Mouse (Mus musculus): Measurements from ENCODE around the gene Mrrf.

The Mrrf gene

DNA sequence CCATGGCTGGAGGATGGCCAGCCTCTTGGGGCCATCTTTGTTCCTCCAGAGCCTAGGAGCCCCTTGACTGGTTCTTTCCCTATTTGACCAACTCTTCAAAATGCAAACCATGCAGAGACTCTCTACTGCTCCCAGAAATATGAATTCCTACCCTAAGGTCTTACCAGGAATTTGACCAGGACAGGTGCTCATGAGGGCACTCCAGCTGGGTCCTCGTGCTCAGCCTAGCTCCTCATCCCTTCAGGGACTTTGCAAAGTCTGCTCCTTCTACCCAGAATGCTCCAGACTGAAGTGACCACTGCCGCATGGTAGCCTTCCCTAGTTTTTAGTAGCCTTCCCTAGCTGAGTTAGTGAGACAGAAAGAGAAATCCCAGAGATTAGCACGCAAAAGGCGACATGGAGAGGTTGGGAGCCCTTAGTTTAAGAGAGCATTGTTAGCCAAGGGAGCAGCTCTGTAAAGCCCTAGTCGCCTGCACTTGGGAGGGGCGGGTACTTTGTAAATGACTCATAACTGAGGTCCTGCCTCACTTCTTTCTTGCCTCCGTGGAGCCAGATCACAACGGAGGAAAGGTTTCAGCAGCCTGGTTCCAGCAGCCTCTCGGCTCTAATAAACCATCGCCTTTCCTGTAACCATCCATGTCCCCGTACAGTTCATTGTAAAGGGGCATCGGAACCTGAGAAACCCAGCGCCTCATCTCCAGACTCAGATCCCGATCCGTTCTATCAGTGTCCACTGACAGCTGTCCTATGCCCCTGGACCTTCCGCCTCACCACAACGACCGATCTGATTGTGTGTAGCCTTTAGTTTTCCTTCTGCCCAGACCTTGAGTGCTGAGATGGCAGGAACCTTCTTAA is 65.8 kb downstream of the Mrrf start:
- peak; percentile 22 for DNase-seq (ENCODE audit: low read depth)

GRCm38 (mm10) chr2:36202611-36202880 is 66.4 kb downstream of the Mrrf start:
- DNase-seq (ENCODE audit: low read depth) = peak; percentile 18

- peak; percentile 44 for DNase-seq (ENCODE audit: low read depth)
Observed at GRCm38 (mm10) chr2:36203011-36203825, 67.0 kb downstream of the Mrrf start.

DNA sequence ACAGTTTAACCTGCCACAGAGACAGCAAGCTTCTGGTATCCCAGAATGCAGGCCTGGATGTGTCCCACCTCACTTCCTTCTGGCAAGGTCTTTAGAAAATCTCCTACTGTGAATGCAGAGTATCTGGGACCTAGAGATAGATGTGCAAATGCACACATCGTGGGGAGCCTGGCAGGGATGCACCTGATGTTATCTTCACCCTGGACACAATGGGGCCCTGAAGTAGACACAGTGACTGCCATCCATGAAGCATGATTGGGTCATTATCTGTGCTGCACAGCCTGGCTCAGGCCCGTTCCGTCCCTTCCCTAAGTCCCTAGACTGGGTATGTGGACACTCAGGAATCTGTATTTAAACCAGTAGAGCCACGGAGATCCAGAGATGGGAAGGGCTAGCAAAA is 68.4 kb downstream of the Mrrf start:
- DNase-seq (ENCODE audit: low read depth) = no peak

DNA sequence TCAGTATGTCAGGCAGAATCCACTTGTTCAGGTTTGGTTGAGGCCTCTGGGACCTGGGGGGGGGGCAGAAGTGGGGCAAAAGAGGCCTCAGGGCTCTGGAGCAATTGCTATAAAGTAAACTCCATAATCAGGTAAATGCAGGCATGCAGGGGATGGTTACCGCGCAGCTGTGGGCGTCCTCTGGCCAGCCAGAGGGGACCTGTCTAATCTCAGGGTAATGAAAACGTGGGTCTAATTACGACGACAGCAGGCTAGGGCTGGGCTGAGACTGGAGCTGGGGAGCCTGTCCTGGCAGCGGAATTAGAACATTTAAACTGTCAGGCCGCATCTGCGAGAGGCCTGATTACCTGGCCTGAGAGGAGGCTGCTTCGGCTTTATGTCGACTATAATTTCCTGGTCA is 70.9 kb downstream of the Mrrf start:
- no peak for DNase-seq (ENCODE audit: low read depth)

- DNase-seq (ENCODE audit: low read depth) = no peak
Observed at GRCm38 (mm10) chr2:36210796-36211195, 74.6 kb downstream of the Mrrf start.

GRCm38 (mm10) chr2:36211785-36212184 is 75.6 kb downstream of the Mrrf start:
- no peak for DNase-seq (ENCODE audit: low read depth)

DNA sequence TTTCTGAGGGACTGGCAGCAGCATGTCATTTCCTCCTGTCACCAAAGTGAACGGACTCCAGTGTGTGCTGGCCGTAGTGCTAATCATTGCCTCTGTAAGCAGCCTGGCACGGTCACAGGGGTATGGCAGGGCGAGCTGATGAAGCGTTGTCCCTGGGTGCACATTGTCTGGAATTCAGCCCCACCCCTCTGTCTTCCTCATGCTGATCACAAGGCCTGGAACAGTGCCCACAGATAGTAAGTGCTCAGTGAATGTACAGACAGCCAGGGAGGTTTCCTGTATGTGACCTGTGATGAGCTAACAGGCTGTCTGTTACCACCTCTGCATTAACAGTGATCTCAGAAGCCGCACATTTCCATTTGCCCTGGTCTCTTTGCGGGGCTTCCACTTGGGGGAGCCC is 76.9 kb downstream of the Mrrf start:
- DNase-seq (ENCODE audit: low read depth) = no peak

GRCm38 (mm10) chr2:36214023-36214422 is 77.8 kb downstream of the Mrrf start:
- peak; percentile 87 for DNase-seq (ENCODE audit: low read depth)

DNA sequence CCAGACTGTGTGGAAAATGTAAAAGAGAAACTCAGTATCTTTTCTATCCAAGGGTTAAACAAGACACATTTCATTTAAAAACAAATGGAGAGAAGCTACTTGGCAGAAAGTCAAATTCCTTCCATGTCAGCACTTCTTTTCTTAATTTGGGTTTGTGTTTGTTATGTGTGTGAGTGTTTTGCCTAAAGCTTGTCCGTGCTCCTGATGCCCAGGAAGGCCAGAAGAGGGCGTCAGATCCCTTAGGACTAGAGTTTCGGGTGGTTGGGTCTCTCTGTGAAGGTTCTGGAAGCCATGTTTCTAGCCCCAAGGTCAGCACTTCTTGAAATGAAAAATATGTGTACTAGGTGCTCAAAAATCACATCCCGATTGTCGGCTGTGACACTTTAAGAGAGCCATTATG is 78.2 kb downstream of the Mrrf start:
- DNase-seq (ENCODE audit: low read depth) = no peak

DNA sequence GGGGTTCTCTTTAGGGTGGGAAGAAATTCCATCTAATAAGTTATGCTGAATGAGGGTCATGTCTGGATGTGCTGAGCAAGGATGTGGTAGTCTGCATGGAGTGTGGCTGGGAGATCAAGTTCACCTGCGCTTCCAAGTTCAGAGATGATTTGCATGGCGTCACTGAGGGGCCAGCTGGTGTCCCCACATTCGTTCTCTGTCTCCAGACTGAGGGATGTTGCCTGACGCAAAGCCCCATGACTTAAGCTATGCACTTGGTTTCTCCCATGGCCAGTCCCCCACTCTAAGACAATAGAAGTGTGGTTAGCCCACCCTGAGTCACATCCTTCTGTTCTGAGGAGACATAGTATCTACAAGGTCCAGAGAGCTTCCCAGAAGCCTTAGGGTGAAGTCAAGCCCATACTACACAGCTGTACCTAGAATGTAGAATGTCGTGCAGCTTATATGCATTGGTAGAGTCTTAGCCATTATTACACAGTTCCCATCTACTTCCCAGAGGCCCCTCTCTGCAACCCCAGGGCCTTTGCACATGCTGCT is 79.1 kb downstream of the Mrrf start:
- DNase-seq (ENCODE audit: low read depth) = no peak

DNA sequence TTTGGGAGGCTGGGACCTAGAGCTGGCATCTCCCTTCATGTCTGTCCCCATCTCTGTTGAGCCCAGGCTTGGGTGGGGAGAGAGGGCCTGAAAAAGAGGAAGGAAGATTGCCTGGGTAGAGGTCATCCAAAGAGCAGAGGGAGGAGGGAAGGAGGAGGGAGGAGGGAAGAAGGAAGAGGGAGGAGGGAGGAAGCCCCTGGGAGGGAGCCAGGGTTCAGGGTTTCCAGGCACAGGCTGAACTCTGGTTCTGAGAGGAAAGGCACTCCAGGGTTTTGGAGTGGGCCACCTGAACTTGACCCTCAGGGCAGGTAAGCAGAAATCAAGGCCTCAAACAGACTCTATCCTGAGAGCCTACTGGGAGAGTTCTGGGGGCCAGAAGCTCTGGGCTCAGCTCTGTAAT is 80.4 kb downstream of the Mrrf start:
- no peak for DNase-seq (ENCODE audit: low read depth)

DNA sequence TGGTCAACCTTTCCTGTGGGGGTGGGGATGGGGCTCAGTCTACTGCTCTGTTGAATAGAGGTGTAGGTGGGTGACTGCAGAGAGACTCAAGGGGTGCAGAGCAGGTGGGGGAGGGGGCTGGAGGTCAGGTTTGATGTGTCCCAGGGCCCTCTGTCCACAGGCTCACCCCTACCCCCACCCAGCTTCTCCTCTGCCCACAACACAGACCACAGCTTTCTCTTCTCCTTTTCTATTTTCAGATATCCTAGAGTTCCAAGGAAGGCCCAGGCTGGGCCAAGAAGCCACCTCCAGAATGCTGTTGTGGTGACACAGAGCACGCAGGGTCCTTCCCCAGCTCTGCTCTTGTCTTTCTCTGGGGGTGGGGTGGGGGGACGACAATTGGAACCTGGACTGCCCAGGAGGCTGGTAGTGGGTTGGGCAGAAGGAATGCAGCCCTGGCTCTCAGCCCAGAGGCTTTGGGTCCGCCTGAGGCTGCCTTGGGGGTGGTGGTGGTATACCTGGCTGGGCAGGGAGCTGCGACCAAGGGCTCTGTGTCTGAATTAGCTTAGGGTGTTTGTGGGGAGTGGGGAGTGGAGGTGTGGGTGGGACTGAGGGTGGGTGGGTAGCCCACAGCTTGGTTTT is 80.9 kb downstream of the Mrrf start:
- no peak for DNase-seq (ENCODE audit: low read depth)

DNA sequence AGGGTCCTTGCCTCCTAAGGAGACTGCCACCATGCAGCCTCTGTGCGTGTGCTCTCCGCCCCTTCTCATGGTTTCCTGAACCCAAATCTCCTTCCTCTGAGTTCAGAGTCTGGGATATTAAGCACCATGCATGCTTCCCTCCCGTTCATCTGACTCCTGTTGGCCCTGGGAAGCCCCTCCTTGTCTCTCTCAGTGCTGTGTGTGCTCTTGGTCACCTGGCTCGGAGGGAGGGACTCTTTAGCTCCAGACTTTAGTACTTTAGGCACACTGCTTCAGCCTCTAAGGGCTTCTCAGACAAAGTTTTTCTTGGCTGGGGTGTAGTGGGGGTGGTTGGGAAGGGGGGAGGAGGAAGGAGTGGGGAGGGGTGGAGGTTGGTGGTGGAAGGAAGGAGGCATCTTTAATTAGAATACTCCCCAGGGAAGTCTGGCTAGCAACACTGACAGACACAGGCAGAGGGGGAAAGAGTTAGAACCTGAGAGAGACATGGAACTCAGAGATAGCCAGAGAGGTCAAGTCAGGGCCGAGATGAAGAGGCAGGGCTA is 81.6 kb downstream of the Mrrf start:
- DNase-seq (ENCODE audit: low read depth) = no peak

DNA sequence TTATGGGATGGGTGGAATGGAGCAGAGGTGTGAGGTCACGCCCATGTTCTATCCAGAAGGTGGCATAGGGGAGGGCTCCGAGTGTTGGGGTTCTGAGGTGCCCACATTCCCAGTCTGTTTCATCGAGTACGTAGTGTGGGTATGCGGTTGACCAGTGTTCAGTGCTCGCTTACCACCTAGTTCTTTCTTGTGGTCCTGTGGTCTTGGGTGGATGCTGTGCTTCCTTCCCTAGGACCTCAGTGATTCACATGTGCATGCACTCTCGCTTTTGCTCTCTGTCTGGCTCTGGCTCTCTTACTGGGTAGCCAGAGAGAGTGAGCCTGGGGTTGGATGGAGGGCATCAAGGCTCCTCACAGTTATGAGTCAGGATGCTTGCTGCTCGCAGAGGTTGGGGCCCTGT is 83.9 kb downstream of the Mrrf start:
- DNase-seq (ENCODE audit: low read depth) = no peak

DNA sequence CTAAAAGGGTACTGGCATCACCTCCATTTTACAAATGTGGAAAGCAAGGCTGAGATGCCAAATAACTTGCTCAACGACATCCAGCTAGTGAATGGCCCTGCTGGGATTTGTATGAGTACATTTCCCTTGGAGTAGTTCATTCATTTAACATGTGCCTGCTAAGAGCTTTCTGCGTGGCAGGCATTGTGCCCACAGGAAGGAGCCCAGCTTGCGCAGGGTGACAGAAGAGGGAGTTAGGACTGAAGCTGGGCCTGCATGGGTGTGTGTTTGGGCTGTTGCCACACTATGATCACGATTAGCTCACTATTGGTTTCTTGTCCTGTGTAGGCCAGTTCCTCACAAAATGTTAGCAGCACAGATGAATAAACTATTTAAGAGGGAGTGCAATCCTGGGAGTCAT is 84.7 kb downstream of the Mrrf start:
- DNase-seq (ENCODE audit: low read depth) = no peak

- no peak for DNase-seq (ENCODE audit: low read depth)
Observed at GRCm38 (mm10) chr2:36222168-36222848, 86.1 kb downstream of the Mrrf start.

- no peak for DNase-seq (ENCODE audit: low read depth)
Observed at GRCm38 (mm10) chr2:36223436-36223835, 87.2 kb downstream of the Mrrf start.

DNA sequence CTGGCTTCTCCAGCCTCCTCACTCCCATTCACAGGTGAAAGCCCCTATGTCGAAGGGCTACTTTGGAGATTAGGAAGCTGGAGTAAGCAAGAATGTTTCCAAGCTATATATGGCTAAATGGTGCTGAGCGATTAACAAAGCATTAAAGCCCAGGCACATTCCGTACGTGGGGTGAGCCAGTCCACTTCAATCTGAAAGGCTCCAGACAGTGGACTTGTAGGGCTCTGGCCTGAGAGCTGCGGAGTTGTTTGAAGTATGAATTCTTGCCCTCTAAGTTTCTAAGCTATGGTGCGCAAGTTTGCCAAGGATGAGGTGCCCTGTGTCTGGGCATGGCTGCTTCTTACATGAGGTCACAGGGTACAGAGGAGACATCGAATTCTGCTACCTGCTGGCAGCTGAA is 88.0 kb downstream of the Mrrf start:
- no peak for DNase-seq (ENCODE audit: low read depth)

GRCm38 (mm10) chr2:36224599-36224998 is 88.4 kb downstream of the Mrrf start:
- DNase-seq (ENCODE audit: low read depth) = no peak

GRCm38 (mm10) chr2:36230366-36230765 is 94.2 kb downstream of the Mrrf start, which contains the start of gene Ptgs1:
Ptgs1 (plus strand) TSS chr2:36230426.
- peak; percentile 39 for DNase-seq (ENCODE audit: low read depth)

- DNase-seq (ENCODE audit: low read depth) = no peak
Observed at GRCm38 (mm10) chr2:36230967-36231366, 94.8 kb downstream of the Mrrf start.
